Mouse (Mus musculus): ENCODE data around the gene Acvr1b.
A peak's percentile ranks its signal among the peaks of the same experiment; 100 is the strongest.

Acvr1b gene

DNA sequence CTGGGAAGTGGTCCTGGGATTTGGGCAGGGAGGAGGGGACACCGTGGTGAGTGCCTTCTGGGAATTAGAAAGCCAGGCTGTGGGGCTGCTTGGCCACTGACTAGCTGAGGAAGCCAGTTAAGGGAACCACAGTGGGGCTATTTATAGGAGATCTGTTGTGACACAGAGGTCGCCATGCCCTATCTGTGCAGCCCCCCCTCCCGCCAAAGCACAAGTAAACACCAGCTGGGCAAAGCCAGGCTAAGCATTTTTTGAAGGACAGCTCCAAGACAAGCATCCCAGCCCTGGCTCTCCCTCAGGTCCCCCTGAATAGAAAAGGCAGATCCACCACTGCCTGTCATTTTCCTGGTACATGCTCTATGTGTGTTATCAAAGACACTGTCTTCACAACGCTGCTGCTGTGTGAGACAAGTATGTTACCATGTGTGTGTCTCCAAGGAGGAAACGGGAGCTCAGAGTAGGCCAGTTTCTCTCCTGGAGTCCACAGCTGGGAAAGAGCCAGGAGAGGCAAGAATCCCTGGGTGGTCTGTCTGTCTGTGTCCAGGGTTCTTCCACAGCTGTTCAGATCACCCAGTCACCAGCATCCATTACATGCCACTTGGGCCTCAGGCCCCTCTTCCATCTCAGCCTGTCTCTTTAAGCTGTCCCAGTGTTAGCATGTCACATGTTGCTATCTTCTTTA is 74.3 kb downstream of the Acvr1b start:
- no peak for DNase-seq (ENCODE audit: low spot score)

DNA sequence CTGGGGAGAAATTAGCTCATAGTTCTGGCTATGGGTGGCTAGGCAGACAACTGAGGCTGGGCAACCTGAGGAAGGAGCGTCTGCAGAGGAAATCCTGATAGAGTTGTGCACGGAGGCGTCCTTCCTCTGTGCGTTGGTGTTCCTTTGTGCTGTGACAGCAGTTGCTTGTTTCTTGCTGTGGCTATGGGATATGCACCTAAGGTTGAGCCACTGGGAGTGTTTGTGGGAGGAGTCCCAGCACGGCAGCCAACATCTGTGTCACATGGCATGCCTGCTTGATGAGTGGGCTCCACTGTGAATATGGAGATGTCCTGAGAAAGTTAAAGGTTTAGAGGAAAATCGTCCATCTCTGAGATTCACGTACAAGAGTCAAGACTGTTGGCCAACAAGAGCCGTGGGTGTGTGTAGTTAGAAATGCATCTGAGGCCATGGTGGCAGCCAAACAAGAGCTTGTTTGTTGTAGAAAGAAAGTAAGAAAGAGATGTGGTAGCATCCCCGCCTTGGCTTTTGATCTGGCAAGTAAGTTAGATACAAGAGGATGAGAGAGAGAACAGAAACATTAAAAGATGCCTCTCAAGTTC is 76.4 kb downstream of the Acvr1b start:
- no peak for DNase-seq (ENCODE audit: low spot score)

DNA sequence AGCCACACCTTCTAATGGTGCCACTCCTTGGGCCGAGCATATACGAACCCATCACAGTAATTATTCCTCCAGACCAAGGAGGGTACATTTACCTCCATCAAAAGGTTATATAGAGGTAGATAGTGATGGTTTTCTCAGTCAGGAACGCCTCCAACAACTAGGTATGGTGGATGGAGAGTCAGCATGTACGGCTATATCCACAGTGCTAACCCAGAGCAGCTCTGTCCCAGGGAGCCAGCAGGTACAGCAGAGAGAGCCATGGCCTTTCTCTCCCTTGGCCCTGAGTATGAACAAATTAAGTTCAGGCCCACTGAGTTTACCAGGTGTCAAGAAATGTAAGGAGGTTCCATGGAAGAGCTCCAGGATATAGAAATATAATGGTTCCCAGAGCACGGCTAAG is 78.1 kb downstream of the Acvr1b start:
- DNase-seq (ENCODE audit: low spot score), result no peak

DNA sequence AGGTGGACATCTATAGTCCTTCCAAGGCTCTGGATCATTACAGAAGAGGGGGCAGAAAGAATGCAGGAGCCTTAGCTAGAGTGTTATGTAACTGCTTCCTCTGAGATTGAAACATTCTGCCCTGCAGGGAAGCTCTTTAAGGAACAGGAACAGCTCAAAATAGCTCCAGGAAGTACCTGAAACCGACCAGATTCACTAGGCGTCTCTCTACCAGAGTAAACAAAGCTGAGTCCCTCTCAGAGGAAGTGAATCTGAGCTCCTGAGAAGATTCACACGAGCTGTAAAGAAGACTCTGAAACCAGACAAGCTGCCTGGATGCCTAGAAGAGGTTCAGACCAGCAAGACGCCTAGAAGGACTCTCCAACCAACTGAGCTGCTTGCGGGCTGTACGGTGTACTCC is 78.7 kb downstream of the Acvr1b start:
- no peak for DNase-seq (ENCODE audit: low spot score)

DNA sequence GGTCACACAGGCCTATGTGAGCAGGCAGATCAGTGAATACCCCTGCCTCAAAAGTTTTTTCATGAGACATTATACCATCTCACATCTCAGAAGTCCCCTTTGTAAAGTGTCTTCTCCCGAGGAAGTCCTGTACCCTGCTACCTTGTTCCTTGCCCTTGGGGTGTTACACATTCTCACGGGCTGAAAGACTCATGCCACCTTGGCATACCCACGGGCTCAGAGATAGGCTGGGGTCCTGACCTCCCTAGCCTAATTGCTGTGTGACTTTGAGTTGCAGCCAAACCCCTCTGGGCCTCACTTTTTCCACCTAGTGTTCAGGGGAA is 79.7 kb downstream of the Acvr1b start:
- no peak for DNase-seq (ENCODE audit: low spot score)

DNA sequence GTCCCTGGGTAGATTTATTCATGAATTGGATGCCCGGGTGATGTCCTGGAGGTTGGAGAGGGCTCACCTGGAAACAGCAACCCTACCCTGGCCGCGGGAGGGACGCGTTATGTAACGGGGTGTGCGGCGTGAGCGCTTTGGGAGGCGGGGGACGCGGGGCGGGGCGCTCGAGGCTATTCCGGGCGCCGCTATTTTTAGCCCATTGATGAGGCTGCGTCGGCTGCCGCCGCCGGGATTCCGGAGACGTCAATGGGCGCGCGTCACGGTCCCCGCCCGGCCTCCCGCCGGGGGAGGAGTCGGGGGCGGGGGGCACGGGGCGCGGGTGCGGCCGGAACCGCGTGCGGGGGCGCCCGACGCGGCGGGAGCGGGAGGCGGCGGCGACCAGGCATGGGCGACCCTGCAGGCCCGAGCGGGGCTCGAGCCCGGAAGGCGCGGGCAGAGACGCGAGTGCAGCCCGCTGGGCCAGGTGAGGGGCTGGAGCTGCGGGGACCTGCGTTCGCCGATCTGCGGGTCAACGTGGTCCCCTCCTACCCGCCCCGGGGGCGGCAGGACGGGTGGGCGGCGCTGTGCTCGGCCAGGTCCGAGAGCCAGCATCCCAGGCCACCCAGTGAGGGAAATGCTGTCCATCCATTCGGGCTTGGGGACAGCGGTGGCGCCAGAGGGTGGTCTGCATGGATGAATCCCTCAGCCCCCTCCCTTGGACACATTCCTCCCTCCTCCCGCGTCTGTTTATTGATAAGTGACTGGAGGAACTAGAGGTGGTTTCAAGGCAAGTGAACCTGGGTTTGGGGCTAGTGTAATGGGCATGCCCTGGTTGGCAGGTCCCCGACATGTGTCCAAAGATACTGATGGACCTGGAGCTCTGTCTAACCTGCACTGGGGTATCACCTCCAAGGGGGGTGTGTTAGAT is 80.3 kb downstream of the Acvr1b start, which contains the start of gene Nr4a1:
Gene Nr4a1, plus strand, starts transcription at position 384 of the 910 bp plus-strand sequence.
- DNase-seq (ENCODE audit: low spot score), result peak; percentile 69

DNA sequence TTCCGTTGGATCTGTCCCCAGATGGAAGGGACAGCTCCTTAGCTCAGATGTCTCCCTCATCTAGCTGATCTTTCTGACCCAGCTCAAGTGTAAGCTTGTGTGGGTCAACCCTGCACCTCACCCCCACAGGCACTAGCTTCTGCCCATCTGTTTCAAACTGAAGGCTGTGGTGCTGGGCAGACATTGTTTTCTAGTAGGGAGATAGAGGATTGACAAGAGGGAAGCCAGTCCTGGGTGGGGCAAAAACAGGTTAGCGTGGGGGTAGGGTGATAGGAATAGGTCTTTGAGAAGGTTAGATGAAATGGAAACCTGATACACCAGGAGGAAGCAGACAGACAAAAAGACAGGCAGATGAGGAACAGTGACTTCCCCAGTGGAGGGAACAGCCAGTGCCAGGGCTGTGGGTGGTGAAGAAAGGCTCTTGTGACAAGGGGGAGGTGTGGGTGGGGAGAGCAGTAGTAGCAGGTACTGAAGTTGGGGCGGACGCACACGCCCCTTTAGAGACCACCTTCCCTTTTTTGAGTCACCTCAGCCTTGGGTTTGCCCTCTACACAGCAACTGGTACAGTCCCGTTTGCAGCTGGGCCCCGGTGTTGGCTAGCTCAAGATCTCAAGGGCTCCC is 82.1 kb downstream of the Acvr1b start:
- no peak for DNase-seq (ENCODE audit: low spot score)

DNA sequence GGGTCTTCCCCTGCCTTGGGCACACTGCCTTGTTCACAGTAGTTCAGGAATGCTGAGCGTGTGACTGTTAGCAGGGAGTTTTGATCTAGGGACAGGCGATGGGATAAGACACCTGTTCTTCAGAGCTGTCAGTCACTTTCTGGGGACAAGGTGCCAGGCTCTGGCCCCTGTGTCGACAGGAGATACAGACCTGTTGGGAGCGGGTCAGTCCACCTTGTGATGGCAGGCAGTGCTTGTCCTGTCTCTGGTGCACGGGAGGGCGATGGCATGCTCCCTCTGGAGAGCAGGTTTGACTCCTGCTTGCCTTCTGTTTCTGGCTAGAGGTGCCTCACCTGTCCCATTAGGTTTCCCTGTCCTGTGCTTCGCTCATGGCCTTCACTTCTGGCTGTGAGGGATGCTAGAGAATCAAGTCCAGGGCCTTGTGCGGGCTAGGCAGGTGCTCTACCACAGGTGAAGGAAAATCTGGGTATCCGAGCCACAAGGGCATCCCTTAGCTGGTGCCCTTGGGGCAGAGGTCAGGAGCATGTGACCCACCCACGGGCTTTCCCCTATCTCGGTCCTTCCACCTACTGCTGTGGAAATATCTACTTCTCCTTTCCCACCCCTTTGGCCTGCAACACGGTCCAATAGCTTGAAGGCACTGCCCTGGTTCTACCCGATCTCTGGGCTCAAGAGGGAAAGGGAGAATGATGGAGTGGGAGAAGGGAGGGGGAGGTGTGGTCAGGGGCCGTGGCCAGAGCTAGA is 82.8 kb downstream of the Acvr1b start:
- no peak for DNase-seq (ENCODE audit: low spot score)

DNA sequence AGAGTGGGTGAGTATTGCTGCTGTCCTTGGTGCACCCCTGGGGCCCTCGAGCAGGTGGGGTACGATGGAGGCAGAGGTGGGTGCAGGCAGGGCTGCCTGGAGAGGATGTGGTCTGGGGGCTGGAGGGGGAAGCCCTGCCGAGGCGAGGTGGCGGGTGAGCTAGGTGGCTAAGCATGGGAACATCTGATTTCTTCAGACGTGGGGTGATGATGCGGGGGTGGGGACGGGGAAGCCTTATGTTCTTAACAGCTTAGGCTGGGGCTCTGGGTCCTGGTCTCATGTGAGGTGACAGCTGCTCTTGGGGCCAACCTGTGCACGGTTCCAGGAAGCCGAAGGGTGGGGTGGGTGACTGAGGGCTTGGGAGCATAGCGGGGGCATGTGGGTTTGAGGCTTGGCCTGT is 84.6 kb downstream of the Acvr1b start:
- DNase-seq (ENCODE audit: low spot score), result no peak

DNA sequence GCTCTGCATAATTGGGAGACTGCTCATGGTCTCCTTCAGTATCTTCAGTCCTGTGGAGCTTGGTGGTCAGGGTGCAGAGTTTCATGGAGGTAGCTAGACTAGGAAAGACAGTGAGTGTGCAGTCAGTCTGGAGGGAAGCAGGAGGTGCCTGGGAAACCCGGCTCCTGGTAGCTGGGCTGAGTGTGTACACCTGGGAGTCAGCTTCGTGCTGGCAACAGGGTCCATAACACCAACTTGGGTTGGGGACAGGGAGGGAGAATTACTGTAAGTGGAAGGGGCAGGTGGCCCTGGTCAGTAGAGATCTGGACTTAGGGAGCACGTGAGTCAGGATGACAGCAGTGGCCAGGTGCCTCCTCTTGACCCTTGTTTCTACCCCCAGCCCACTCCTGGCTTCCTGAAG is 86.1 kb downstream of the Acvr1b start:
- DNase-seq (ENCODE audit: low spot score), result no peak

DNA sequence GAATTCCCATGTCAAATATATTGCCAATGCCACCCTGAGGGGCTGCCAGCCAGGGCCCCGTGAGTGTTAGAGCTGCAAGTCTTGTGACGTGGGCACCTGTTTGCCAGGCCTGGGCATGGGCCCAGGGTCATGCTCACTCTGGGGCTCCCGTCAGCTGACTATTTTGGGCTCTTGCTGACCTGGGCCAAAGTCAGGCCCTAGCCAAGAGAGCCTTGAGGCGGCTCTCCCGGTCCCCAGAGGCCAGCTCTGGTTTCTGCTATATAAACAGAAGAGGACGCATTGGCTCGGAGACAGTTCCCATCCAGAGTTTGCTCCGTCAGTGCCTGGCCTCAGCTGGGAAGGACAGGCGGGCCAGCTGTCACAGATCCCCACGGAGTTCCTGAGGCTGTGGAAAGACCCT is 86.5 kb downstream of the Acvr1b start:
- DNase-seq (ENCODE audit: low spot score), result no peak

DNA sequence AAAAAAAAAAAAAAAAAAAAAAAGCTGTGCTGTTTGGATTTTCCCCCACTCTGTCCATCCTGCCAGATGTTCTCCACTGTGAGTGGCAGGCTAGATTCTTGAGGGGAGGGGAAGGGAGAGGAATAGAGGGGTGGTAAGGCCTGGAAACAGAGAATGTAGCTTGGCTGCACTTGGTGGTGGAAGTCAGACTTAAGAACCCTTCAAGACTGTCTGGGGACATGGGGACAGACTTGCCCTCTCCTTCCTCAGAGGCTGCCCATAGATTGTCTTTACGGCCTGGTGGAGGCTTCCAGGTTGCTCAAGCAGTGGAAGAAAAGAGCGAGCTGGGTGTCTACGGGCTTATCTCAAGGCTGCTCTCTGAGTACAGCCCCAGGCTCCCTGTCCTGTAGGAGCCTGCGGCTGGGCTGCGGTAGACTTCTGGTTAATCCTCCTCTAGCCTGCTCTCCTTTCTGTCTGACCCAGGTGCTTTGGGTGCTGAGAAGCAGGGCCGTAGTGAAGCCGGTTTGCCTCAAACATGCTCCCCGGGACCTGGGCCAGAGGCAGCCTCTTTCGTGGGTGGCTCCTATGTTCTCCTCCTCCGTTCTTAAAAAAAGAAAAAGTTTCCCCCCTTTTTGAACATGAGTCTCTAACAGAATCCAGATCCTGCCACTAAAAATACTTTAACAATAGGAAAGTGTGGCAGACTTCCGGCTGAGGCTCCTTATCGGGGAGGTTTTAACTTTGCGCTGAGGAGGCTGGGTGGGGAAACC is 87.2 kb downstream of the Acvr1b start:
- DNase-seq (ENCODE audit: low spot score), result no peak

DNA sequence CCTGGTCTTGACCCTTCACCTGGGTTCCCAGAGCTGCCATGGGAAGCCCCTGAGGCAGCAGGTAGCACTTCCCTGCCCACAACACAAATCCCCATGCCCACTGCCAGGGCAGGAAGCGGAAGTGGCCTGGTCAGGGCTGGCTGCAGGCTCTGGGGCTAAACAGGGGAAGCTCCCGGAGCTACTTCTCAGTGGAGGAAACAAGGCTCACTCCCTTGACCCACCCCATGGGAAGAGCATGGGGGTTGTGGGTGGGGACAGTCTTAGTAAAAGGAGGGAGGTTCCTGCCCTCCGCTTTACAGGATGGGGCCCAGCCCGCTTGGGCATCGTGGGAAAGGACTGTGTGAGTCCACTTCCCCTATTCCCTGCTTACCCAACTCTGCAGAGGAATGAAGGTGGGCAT is 88.6 kb downstream of the Acvr1b start:
- DNase-seq (ENCODE audit: low spot score), result no peak

All from embryo, embryonic 10.5 days (tissue).